Mouse (Mus musculus) testis, adult 2 months (tissue): ENCODE data around the gene Otogl. TPM values are rescaled to one million over a fixed set of nuclear protein-coding genes. Genes with fewer than 3 reads are reported as not detected.

Experiments used
- H3K27ac ChIP-seq: fragments of 200-500 bp; 2 replicates; pipeline ENCODE4 v1.5.1; 2012; ENCODE audit warnings: low read depth, low read length; ENCODE audit not compliant: control insufficient read depth, insufficient read depth
- H3K27me3 ChIP-seq: fragments of 200-500 bp; 2 replicates; pipeline ENCODE4 v1.6.1; 2012; ENCODE audit warnings: mild to moderate bottlenecking, low read length, moderate library complexity; ENCODE audit not compliant: control insufficient read depth, insufficient read depth
- H3K36me3 ChIP-seq: fragments of 200-500 bp; 2 replicates; pipeline ENCODE4 v1.6.1; 2012; ENCODE audit warnings: mild to moderate bottlenecking, low read length; ENCODE audit not compliant: control insufficient read depth, insufficient read depth
- H3K4me1 ChIP-seq: fragments of 200-500 bp; 2 replicates; pipeline ENCODE4 v1.6.1; 2012; ENCODE audit warnings: low read length; ENCODE audit not compliant: control insufficient read depth, insufficient read depth
- H3K4me3 ChIP-seq: fragments of 200-500 bp; 2 replicates; pipeline ENCODE4 v1.5.1; 2012; ENCODE audit warnings: low read depth, mild to moderate bottlenecking, low read length, moderate library complexity, mixed read lengths; ENCODE audit not compliant: control insufficient read depth
- CTCF ChIP-seq: fragments of 200-500 bp; IDR thresholded peaks from 2 replicates; pipeline ENCODE4 v1.5.1; 2012; ENCODE audit warnings: low read depth, mild to moderate bottlenecking, inconsistent platforms, low read length, moderate library complexity; ENCODE audit not compliant: control insufficient read depth, insufficient read depth, insufficient replicate concordance
- POLR2A ChIP-seq: fragments of 200-500 bp; IDR thresholded peaks from 2 replicates; pipeline ENCODE4 v1.6.1; 2012; ENCODE audit warnings: low read depth, mild to moderate bottlenecking, inconsistent platforms, low read length, moderate library complexity; ENCODE audit not compliant: control insufficient read depth
- polyA plus RNA-seq: library from polyadenylated mRNA; depleted of rRNA; stranded (reverse); fragments of >200 nt; gene quantifications from 2 replicates; pipeline ENCODE4 v1.2.3, GENCODE M21; 2012

Gene Otogl
- polyA plus RNA-seq, 1 experiment: 0.01 TPM

DNA sequence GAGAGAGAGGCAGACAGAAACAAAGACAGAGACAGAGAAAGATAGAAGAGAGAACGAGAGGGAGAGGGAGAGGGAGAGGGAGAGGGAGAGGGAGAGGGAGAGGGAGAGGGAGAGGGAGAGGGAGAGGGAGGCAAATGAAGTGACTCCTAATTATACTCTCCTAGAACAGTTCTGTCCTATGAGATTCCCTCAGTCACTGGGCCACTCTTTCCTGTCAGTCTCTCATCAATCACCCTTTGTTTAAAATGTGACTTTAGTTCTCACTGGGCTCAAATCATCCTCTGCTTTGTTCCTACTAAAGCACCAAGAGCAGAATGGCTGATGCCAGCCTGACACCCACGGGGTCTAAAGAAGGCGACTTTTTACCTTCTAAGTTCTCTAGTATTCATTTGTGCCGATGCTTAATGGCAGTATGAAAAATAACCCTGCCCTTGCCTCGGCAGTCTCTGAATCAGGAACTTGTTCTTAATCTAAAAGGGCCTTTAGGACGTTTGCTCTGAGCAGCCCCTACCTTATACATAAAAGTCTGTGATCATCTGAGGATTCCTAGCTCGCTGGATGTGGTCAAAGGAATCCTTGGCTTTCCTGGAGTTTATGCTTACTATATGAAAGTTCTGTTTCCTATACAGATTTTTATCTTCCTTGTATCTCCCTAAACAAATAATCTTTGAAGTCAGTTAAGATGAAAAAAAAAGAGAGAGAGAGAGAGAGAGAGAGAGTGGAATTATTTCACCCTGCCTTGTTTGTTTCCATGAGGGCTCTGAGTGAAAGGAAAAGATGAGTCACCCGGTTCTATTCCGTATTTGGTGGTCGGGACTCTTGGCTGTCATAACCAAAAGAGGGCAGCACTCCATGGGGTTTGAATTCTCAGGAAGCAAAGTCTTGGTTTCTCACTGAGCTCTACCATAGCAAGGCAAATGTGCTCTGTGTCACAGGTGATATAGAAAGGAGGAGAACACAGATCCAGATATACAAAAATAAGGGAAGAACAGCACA is 20.2 kb upstream of the Otogl start:
- Histone ChIP-seq H3K4me3 (no peak overlapping the region), H3K27ac (peak overlapping the region; percentile 36; the same call in 1 of the 2 replicates)
- no peak for TF ChIP-seq CTCF
- TF ChIP-seq POLR2A: no peak

DNA sequence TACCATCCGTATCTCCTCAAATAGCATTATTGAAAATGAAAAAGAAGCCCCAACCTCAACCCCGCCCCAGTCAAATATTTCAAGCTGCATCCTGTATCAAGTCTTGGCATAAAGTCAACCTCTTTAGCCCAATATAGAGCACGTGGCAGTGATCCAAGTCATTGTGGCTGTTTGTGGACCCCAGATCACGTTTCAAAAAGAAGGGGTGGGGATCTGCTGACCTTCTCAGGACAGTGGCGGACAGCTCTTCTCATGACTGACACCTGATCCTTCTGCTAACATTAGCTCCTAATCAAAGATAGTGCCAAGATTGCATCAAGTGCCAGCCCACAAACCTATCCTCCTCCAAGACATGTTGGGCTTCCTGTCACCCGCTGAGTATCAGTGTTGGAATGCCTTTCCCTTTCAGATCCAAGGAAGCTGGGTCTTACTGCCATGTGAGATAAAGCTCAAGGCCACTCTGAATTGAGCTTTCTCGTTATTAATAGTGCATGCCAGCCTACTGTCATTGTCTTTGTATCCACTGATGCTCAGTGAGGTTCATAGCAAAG is 18.6 kb upstream of the Otogl start:
- no peak overlapping the region for H3K27ac ChIP-seq
- no peaks in the 10 kb centered on the region for H3K4me1 ChIP-seq
- H3K36me3 ChIP-seq: no peaks in the 10 kb centered on the region
- no peaks in the 10 kb centered on the region for H3K27me3 ChIP-seq
- H3K4me3 ChIP-seq: no peak overlapping the region
- TF ChIP-seq POLR2A (no peak), CTCF (no peak)

More for the DNA sequence above, 20.2 kb upstream of the Otogl start:
- Histone ChIP-seq H3K4me1 (no peaks in the 10 kb centered on the region), H3K36me3 (no peaks in the 10 kb centered on the region), H3K27me3 (no peaks in the 10 kb centered on the region)

DNA sequence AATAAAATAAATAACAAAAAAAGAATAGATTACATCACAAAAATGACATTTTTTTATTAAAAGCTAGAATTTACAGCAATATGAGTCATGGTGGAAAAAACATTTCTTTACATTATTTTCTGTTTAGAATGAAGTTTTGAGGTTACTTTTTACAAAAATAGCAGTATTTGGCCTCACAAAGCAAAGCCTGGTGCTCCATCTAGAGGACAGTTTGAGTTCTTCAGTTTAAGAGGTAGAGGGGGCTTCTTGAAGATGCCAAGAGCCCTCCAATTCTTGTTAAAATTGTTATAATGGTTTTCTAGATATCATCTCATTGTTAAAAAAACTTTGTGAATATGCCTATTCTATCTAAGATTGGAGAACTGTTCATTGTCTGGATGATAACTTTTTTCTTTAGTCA is 13.4 kb upstream of the Otogl start:
- TF ChIP-seq POLR2A (no peak), CTCF (no peak)
- no peaks in the 10 kb centered on the region for H3K36me3 ChIP-seq
- H3K4me1 ChIP-seq: no peaks in the 10 kb centered on the region
- no peak overlapping the region for H3K4me3 ChIP-seq
- H3K27me3 ChIP-seq: no peaks in the 10 kb centered on the region
- H3K27ac ChIP-seq: no peak overlapping the region

DNA sequence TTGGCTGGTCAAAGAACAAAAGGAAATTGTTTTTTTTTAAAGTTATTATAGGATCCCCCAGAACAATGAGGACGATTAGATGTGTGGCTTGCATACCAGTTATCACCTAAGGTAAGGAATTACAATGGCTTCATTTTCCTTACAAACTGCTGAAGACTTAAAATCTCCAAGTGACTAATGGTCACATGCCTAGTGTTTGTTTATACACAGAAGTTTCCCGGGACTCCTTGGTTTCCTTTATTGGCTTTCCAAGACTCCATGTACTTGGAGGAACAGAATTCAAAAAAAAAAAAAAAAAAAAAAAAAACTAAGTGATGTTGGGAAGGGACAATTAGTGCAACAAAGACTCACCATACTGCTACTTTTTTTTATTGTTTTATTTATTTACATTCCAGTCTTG is 11.9 kb upstream of the Otogl start:
- Histone ChIP-seq H3K4me3 (no peak overlapping the region), H3K27me3 (no peaks in the 10 kb centered on the region), H3K27ac (no peak overlapping the region), H3K36me3 (no peaks in the 10 kb centered on the region), H3K4me1 (no peaks in the 10 kb centered on the region)
- TF ChIP-seq CTCF: no peak

DNA sequence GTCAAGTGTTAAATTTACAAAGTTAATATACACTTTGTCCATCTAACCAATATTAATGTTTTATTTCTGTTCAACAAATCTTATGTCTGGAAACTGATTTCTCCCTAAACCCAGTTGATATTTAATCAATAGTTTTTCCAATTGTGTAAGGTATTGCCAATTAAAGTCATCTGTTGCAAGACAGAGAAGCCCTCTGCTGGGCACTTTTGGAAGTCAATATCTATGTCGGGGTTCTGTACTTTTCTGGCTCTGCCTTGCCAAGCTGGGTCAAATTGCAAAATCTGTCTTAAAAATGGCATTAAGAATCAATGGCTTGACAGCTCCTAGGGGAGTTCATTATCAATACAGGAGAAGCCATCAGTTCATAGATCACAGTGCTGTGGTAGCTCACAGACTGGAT is 10.8 kb upstream of the Otogl start:
- H3K36me3 ChIP-seq: no peaks in the 10 kb centered on the region

DNA sequence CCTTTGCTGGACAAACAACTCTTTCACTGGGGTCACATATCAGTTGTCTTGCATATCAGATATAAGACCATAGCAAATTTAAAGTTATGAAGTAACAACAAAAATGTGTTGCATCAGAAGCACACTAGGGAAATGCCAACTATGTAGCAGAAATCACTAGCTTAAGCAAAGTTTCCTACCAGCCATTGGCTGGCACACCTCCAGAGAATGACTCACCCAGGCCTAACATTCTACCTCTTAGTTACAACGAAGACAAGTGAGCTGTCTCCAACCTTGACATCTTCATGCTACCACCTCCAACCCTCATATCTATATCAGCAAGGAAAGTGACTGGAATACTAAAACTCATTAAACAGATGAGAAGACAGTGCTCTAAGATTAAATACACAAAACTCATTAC is 9.6 kb upstream of the Otogl start:
- Histone ChIP-seq H3K27ac (no peak overlapping the region), H3K4me1 (no peaks in the 10 kb centered on the region), H3K4me3 (no peak overlapping the region), H3K36me3 (no peaks in the 10 kb centered on the region), H3K27me3 (no peaks in the 10 kb centered on the region)
- TF ChIP-seq POLR2A: no peak
- no peak for TF ChIP-seq CTCF

More for the DNA sequence above, 10.8 kb upstream of the Otogl start:
- H3K4me1 ChIP-seq: no peaks in the 10 kb centered on the region
- no peaks in the 10 kb centered on the region for H3K27me3 ChIP-seq
- no peak overlapping the region for H3K27ac ChIP-seq
- TF ChIP-seq CTCF (no peak), POLR2A (no peak)
- H3K4me3 ChIP-seq: no peak overlapping the region

DNA sequence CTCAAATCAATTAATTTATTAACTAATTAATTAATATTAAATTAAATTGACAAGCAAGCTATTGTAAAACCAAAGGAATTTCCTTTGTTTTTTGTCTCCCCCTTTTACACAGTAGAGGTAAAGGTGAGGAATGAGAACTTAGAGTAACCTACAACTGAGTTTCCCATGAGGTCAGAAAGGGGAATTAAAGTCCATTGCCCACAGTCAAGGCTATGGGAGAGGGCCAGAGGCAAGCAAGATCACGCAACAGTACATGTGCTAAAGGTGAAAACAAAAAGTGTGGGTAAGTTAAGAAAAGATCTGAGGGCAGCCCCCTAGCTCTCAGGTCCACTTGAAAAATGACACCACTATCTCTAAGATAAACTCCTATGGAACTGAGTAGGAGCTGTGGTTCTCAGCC is 9.2 kb upstream of the Otogl start:
- Histone ChIP-seq H3K4me1 (no peaks in the 10 kb centered on the region), H3K36me3 (no peaks in the 10 kb centered on the region), H3K27ac (no peak overlapping the region), H3K27me3 (no peaks in the 10 kb centered on the region), H3K4me3 (no peak overlapping the region)
- no peak for TF ChIP-seq POLR2A
- TF ChIP-seq CTCF: no peak
